Comparison of ENCODE assay signal across 10 mouse cellular contexts in the genomic region with DNA sequence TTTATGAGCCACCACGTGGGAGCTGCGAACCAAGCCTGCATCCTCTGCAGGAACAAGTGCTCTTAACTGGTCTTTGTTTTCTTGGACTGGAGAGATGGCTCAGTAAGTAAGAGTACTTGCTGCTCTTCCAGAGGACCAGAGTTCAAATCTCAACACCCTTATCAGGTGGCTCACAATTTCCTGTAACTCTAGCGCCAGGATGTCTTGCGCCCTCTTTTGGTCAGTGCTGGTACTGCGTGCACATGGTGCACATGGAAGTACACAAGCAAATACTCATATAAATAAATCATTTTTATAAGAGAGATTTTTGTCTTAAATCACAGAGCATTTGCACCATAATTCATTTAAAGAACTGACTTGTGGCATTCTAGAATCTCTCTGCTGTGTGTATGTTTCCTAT. TPM values are rescaled to one million over a fixed set of nuclear protein-coding genes. Genes with fewer than 3 reads are reported as not detected.
A peak's percentile ranks its signal among the peaks of the same experiment; 100 is the strongest.
DNase-seq lines count a peak whose midpoint lies in the region; ATAC-seq and TF ChIP-seq lines count a peak whose summit lies in the region.
"Had no signal": no experiment of that assay in that cellular context is flagged by ENCODE, and none has a peak within 500 bp of the region (broad histone marks: within the 10 kb centered on the region; RNA-seq: fewer than 3 reads in every experiment).

No protein-coding gene starts in this region.

- no peak overlapping the region for H3K27ac ChIP-seq in gastrocnemius, adult 2 months
- no peak overlapping the region for H3K27ac ChIP-seq in midbrain, embryonic 11.5 days (ENCODE audit: low read depth, low read length)
- no peak overlapping the region for H3K27ac ChIP-seq in midbrain, embryonic 15.5 days
- no peak overlapping the region for H3K27ac ChIP-seq in cortical plate, adult 2 months (ENCODE audit: insufficient read depth, low read length)

- no peaks in the 10 kb centered on the region for H3K9me3 ChIP-seq in midbrain, embryonic 11.5 days (ENCODE audit: control insufficient read depth, low read length)
- no peaks in the 10 kb centered on the region for H3K9me3 ChIP-seq in midbrain, embryonic 15.5 days

- no peak for TF ChIP-seq POLR2A in cortical plate, adult 2 months (IDR thresholded peaks at IDR 0.05; ENCODE audit: extremely low read depth, insufficient read depth, low read length)

- no peak overlapping the region for H3K4me3 ChIP-seq in gastrocnemius, adult 2 months
- H3K4me3 ChIP-seq in midbrain, embryonic 11.5 days (ENCODE audit: low read depth, low read length): no peak overlapping the region
- no peak overlapping the region for H3K4me3 ChIP-seq in midbrain, embryonic 15.5 days
- no peak overlapping the region for H3K4me3 ChIP-seq in cortical plate, adult 2 months (ENCODE audit: insufficient read depth, low read length)

- no peak for ATAC-seq in midbrain, embryonic 11.5 days (ENCODE audit: low FRiP score)
- ATAC-seq in midbrain, embryonic 15.5 days (replicated peaks): no peak
- no peak for ATAC-seq in erythroid progenitor cell, adult 5-6 weeks (replicated peaks; ENCODE audit: low FRiP score, poor library complexity, severe bottlenecking)

- H3K36me3 ChIP-seq in midbrain, embryonic 11.5 days (ENCODE audit: control insufficient read depth, insufficient read depth, low read length): no peaks in the 10 kb centered on the region
- no peaks in the 10 kb centered on the region for H3K36me3 ChIP-seq in midbrain, embryonic 15.5 days (replicated peaks)

- TF ChIP-seq CTCF in gastrocnemius, adult 2 months (IDR thresholded peaks at IDR 0.05): peak; percentile 63
- 0 out of 2 replicates have a peak, but pooled peaks have one; percentile 15 for TF ChIP-seq CTCF in cortical plate, adult 2 months (IDR thresholded peaks at IDR 0.05; ENCODE audit: extremely low read depth, insufficient read depth, low read length)

- H3K4me2 ChIP-seq in midbrain, embryonic 11.5 days: no peak overlapping the region
- no peak overlapping the region for H3K4me2 ChIP-seq in midbrain, embryonic 15.5 days

- no peaks in the 10 kb centered on the region for H3K27me3 ChIP-seq in midbrain, embryonic 11.5 days (ENCODE audit: control insufficient read depth, insufficient read depth, low read length)
- H3K27me3 ChIP-seq in midbrain, embryonic 15.5 days (replicated peaks): no peaks in the 10 kb centered on the region

- WGBS in midbrain, embryonic 11.5 days: 72% methylated on average over 5 of the region's 5 CpGs
- WGBS in midbrain, embryonic 15.5 days: 77% methylated on average over 5 of the region's 5 CpGs

- H3K4me1 ChIP-seq in midbrain, embryonic 11.5 days (ENCODE audit: control insufficient read depth, insufficient read depth, low read length): no peaks in the 10 kb centered on the region
- no peaks in the 10 kb centered on the region for H3K4me1 ChIP-seq in midbrain, embryonic 15.5 days
- no peaks in the 10 kb centered on the region for H3K4me1 ChIP-seq in cortical plate, adult 2 months (ENCODE audit: control insufficient read depth, insufficient read depth, low read length)

- no peak overlapping the region for H3K9ac ChIP-seq in midbrain, embryonic 11.5 days (ENCODE audit: low read length)
- H3K9ac ChIP-seq in midbrain, embryonic 15.5 days: no peak overlapping the region

- no peak for DNase-seq in gastrocnemius, adult 2 months
- no peak for DNase-seq in gastrocnemius, adult 18-20 months (ENCODE audit: low spot score)
- peak; percentile 86 for DNase-seq in midbrain, embryonic 11.5 days (ENCODE audit: low spot score, missing footprints)
- peak; percentile 37 for DNase-seq in thymus, postnatal 14 days
- DNase-seq in urinary bladder, postnatal 25 days (ENCODE audit: low spot score): no peak
- DNase-seq: embryo, embryonic 11 days; heart, adult 11 months had no signal

- intact Hi-C loops in gastrocnemius, adult 2 months (cut with DNase I): no loop called here

RNA-seq across cellular contexts. Expression of gene Prdm2, which starts 35.3 kb away (rescaled TPM):
- 10 to 100 TPM; 24.7 to 26.5 TPM for total RNA-seq in gastrocnemius, adult 2 months (2021)
- 10 to 100 TPM; 22.8 to 26.3 TPM for total RNA-seq in gastrocnemius, adult 18-20 months (2021)
- 14.2 and 14.7 TPM in 2 replicates for polyA plus RNA-seq in midbrain, embryonic 11.5 days (2014; fragmentation: Nextera tagmentation; extraction: Ambion mirVana)
- polyA plus RNA-seq in midbrain, embryonic 15.5 days (2015; fragmentation: Nextera tagmentation; extraction: Ambion mirVana): 16.5 TPM in 2 replicates
- polyA plus RNA-seq in cortical plate, adult 2 months (2012; rRNA removed): 17.2 and 18.4 TPM in 2 replicates
- 5.4 and 5.8 TPM in 2 replicates for total RNA-seq in erythroid progenitor cell, adult 5-6 weeks (2015; ENCODE audit: low replicate concordance)
- 5.4 and 6.7 TPM in 2 replicates for total RNA-seq in erythroid progenitor cell, adult 5-6 weeks (2017; ENCODE audit: low replicate concordance)

RNA-seq across cellular contexts. Expression of gene Pdpn, which starts 51.3 kb away (rescaled TPM):
- total RNA-seq in gastrocnemius, adult 2 months (2021): 1 to 10 TPM; 4.5 to 7.7 TPM
- total RNA-seq in gastrocnemius, adult 18-20 months (2021): 1 to 10 TPM; 4.7 to 5.2 TPM
- 119 and 125 TPM in 2 replicates for polyA plus RNA-seq in midbrain, embryonic 11.5 days (2014; fragmentation: Nextera tagmentation; extraction: Ambion mirVana)
- 40.8 and 46.3 TPM in 2 replicates for polyA plus RNA-seq in midbrain, embryonic 15.5 days (2015; fragmentation: Nextera tagmentation; extraction: Ambion mirVana)
- 11.8 and 11.9 TPM in 2 replicates for polyA plus RNA-seq in cortical plate, adult 2 months (2012; rRNA removed)
- total RNA-seq in erythroid progenitor cell, adult 5-6 weeks (2015; ENCODE audit: low replicate concordance): not detected in 2 replicates
- total RNA-seq in erythroid progenitor cell, adult 5-6 weeks (2017; ENCODE audit: low replicate concordance): not detected in 2 replicates

Comparison
In these comparisons a context has a peak if more than half of its experiments do, and no peak if none do; other contexts are left out.
1. DNase-seq: peak in midbrain, embryonic 11.5 days (single experiment) and thymus, postnatal 14 days (single experiment); none in gastrocnemius, adult 2 months (single experiment), gastrocnemius, adult 18-20 months (single experiment) and urinary bladder, postnatal 25 days (single experiment).
2. RNA of gene Pdpn, which starts 51.3 kb away (total RNA-seq): 4.5 to 7.7 TPM in gastrocnemius, adult 2 months and 4.7 to 5.2 TPM in gastrocnemius, adult 18-20 months; not detected in erythroid progenitor cell, adult 5-6 weeks; every median in the first group is over 4 times any median in the second.